Mouse (Mus musculus) lung, postnatal 4 days (tissue): Measurements from ENCODE around the gene Clec16a.

ENCODE experiments used
- DNase-seq, 2 experiments: peaks; one replicate each; pipeline ENCODE4 v3.0.0; 2021

Gene Clec16a

GRCm38 (mm10) chr16:10586546-10586945 is 41.4 kb downstream of the Clec16a start:
- DNase-seq: no peak

GRCm38 (mm10) chr16:10599888-10600740 is 55.0 kb downstream of the Clec16a start:
- no peak for DNase-seq

- DNase-seq: no peak
Measured at GRCm38 (mm10) chr16:10607802-10608201, 62.7 kb downstream of the Clec16a start.

- DNase-seq: no peak
Measured at GRCm38 (mm10) chr16:10609921-10610320, 64.8 kb downstream of the Clec16a start.

- no peak for DNase-seq
Measured at GRCm38 (mm10) chr16:10610801-10611200, 65.7 kb downstream of the Clec16a start.

GRCm38 (mm10) chr16:10611306-10611705 is 66.2 kb downstream of the Clec16a start:
- no peak for DNase-seq

- no peak for DNase-seq
Measured at GRCm38 (mm10) chr16:10613996-10614395, 68.9 kb downstream of the Clec16a start.

GRCm38 (mm10) chr16:10620961-10621614 is 75.9 kb downstream of the Clec16a start:
- no peak for DNase-seq

- DNase-seq: no peak
Measured at GRCm38 (mm10) chr16:10621710-10622109, 76.6 kb downstream of the Clec16a start.

- no peak for DNase-seq
Measured at GRCm38 (mm10) chr16:10626116-10626515, 81.0 kb downstream of the Clec16a start.

GRCm38 (mm10) chr16:10627136-10627668 is 82.1 kb downstream of the Clec16a start:
- no peak for DNase-seq

- no peak for DNase-seq
Measured at GRCm38 (mm10) chr16:10628030-10628555, 83.0 kb downstream of the Clec16a start.

GRCm38 (mm10) chr16:10628960-10629359 is 83.8 kb downstream of the Clec16a start:
- DNase-seq: peak; percentile 71 to 73

GRCm38 (mm10) chr16:10629361-10629760 is 84.2 kb downstream of the Clec16a start:
- no peak for DNase-seq

- DNase-seq: no peak
Measured at GRCm38 (mm10) chr16:10634940-10635339, 89.8 kb downstream of the Clec16a start.

GRCm38 (mm10) chr16:10637898-10638297 is 92.8 kb downstream of the Clec16a start:
- no peak for DNase-seq

GRCm38 (mm10) chr16:10639111-10639889 is 94.2 kb downstream of the Clec16a start:
- DNase-seq: no peak

GRCm38 (mm10) chr16:10640041-10640440 is 94.9 kb downstream of the Clec16a start:
- peak; percentile 82 to 86 for DNase-seq

- no peak for DNase-seq
Measured at GRCm38 (mm10) chr16:10641146-10641545, 96.0 kb downstream of the Clec16a start.

GRCm38 (mm10) chr16:10642857-10643633 is 97.9 kb downstream of the Clec16a start:
- DNase-seq: no peak

- no peak for DNase-seq
Measured at GRCm38 (mm10) chr16:10644238-10644637, 99.1 kb downstream of the Clec16a start.

- no peak for DNase-seq
Measured at GRCm38 (mm10) chr16:10644731-10645130, 99.6 kb downstream of the Clec16a start.
